ENCODE assay signal across 8 mouse cellular contexts in genomic region chr6:85037677-85038076, GRCm38 (mm10). TPM values are rescaled to one million over a fixed set of nuclear protein-coding genes. Genes with fewer than 3 reads are reported as not detected.
DNase-seq lines count a peak whose midpoint lies in the region; ATAC-seq and TF ChIP-seq lines count a peak whose summit lies in the region.

No protein-coding gene starts in this region.

- H3K27me3 ChIP-seq in heart, adult 2 months (ENCODE audit: control insufficient read depth, insufficient read depth, low read length): no peaks in the 10 kb centered on the region
- no peaks in the 10 kb centered on the region for H3K27me3 ChIP-seq in heart, embryonic 12.5 days (replicated peaks)

- H3K4me1 ChIP-seq in heart, adult 2 months (ENCODE audit: control insufficient read depth, insufficient read depth, low read length): peaks cover 1% of the 10 kb centered on the region; the same call in 1 of the 2 replicates
- H3K4me1 ChIP-seq in heart, embryonic 12.5 days (replicated peaks): no peaks in the 10 kb centered on the region

- no peak for ATAC-seq in heart, embryonic 12.5 days (ENCODE audit: insufficient number of reproducible peaks, low FRiP score)
- peak; percentile 92 for ATAC-seq in activated CD4-positive, CD25-positive, alpha-beta regulatory T cell, adult 4 months

- H3K36me3 ChIP-seq in heart, adult 2 months (ENCODE audit: control insufficient read depth, insufficient read depth, low read length): no peaks in the 10 kb centered on the region
- no peaks in the 10 kb centered on the region for H3K36me3 ChIP-seq in heart, embryonic 12.5 days

- peak; percentile 75; the same call in 1 of the 2 replicates for TF ChIP-seq EP300 in heart, adult 2 months (IDR thresholded peaks at IDR 0.05; ENCODE audit: insufficient read depth, low read depth, low read length)

- TF ChIP-seq CTCF in heart, adult 2 months (IDR thresholded peaks at IDR 0.05): peak; percentile 100; the same call in 1 of the 2 replicates
- TF ChIP-seq CTCF in layer of hippocampus, adult 2 months (conservative IDR thresholded peaks at IDR 0.05): peak; percentile 98

- H3K4me3 ChIP-seq in heart, adult 2 months: no peak overlapping the region
- H3K4me3 ChIP-seq in heart, embryonic 12.5 days: no peak overlapping the region
- no peak overlapping the region for H3K4me3 ChIP-seq in layer of hippocampus, adult 2 months

- H3K27ac ChIP-seq in heart, adult 2 months: no peak overlapping the region
- H3K27ac ChIP-seq in heart, embryonic 12.5 days (ENCODE audit: poor library complexity, severe bottlenecking): no peak overlapping the region
- peak overlapping the region; percentile 8; the same call in 1 of the 2 replicates for H3K27ac ChIP-seq in layer of hippocampus, adult 2 months

- intact Hi-C loops in heart, adult 2 months (cut with DNase I): loop anchor here (1.0 to 2.0 kb wide), 3 partner anchors 31 to 94 kb away; partner anchors contain the start of gene Exoc6b

- DNase-seq in heart, adult 2 months: peak; percentile 42 to 52
- peak; percentile 33 to 60 for DNase-seq in cerebellum, postnatal 4 days (ENCODE audit: low spot score in 2 of 2)
- peak; percentile 17 to 24 for DNase-seq in gastrocnemius, adult 8-10 months (ENCODE audit: low spot score in 2 of 2)
- DNase-seq in layer of hippocampus, adult 2 months (ENCODE audit: low spot score in 2 of 2): peak; percentile 76
- DNase-seq in lung, postnatal 25 days (ENCODE audit: low spot score): peak; percentile 54
- DNase-seq in right cerebral cortex, postnatal 14 days: peak; percentile 62

- no peak for TF ChIP-seq POLR2A in heart, adult 2 months (IDR thresholded peaks at IDR 0.05; ENCODE audit: insufficient read depth, low read depth, low read length)

- WGBS in heart, adult 2 months: 4% methylated on average over 6 of the region's 6 CpGs
- WGBS in heart, embryonic 12.5 days: 5% methylated on average over 6 of the region's 6 CpGs

- H3K9ac ChIP-seq in heart, adult 2 months (ENCODE audit: low read depth, low read length): no peak overlapping the region
- no peak overlapping the region for H3K9ac ChIP-seq in heart, embryonic 12.5 days

- no peaks in the 10 kb centered on the region for H3K9me3 ChIP-seq in heart, embryonic 12.5 days (replicated peaks)

- H3K79me2 ChIP-seq in heart, adult 2 months (replicated peaks; ENCODE audit: control insufficient read depth, insufficient read depth, low read length): no peaks in the 10 kb centered on the region

- no peak overlapping the region for H3K4me2 ChIP-seq in heart, embryonic 12.5 days

RNA-seq across cellular contexts. Expression of gene Exoc6b, which starts 31.6 kb away (rescaled TPM):
- total RNA-seq in heart, adult 2 months (2021): 10 to 100 TPM; 15.6 to 20.8 TPM
- 6.2 and 10.9 TPM in 2 replicates for polyA plus RNA-seq in heart, adult 2 months (2012; rRNA removed)
- 22.1 and 22.8 TPM in 2 replicates for polyA plus RNA-seq in heart, embryonic 12.5 days (2016; fragmentation: Nextera tagmentation; extraction: Ambion mirVana)
- 10 to 100 TPM; 10.8 to 16.1 TPM for polyA plus RNA-seq in activated CD4-positive, CD25-positive, alpha-beta regulatory T cell, adult 4 months (2017; shearing (Covaris generic))
- total RNA-seq in gastrocnemius, adult 8-10 months (2022): 10 to 100 TPM; 10.9 to 13.9 (median 13.4) TPM
- total RNA-seq in layer of hippocampus, adult 2 months (2021): 100 to 1,000 TPM; 130 to 134 TPM

Comparison
In these comparisons a context has a peak if more than half of its experiments do, and no peak if none do; other contexts are left out.
1. DNase-seq: peak in every context shown above with its lines; median percentile 76 in layer of hippocampus, adult 2 months; 62 in right cerebral cortex, postnatal 14 days; 54 in lung, postnatal 25 days; 47 in heart, adult 2 months; 46 in cerebellum, postnatal 4 days; 20 in gastrocnemius, adult 8-10 months.
2. RNA of gene Exoc6b, which starts 31.6 kb away (total RNA-seq): 130 to 134 TPM in layer of hippocampus, adult 2 months; 15.6 to 20.8 TPM in heart, adult 2 months and 10.9 to 13.9 TPM in gastrocnemius, adult 8-10 months; every median in the first group is over 4 times any median in the second.